Comparison of ENCODE assay signal across 8 mouse cellular contexts in the genomic region with DNA sequence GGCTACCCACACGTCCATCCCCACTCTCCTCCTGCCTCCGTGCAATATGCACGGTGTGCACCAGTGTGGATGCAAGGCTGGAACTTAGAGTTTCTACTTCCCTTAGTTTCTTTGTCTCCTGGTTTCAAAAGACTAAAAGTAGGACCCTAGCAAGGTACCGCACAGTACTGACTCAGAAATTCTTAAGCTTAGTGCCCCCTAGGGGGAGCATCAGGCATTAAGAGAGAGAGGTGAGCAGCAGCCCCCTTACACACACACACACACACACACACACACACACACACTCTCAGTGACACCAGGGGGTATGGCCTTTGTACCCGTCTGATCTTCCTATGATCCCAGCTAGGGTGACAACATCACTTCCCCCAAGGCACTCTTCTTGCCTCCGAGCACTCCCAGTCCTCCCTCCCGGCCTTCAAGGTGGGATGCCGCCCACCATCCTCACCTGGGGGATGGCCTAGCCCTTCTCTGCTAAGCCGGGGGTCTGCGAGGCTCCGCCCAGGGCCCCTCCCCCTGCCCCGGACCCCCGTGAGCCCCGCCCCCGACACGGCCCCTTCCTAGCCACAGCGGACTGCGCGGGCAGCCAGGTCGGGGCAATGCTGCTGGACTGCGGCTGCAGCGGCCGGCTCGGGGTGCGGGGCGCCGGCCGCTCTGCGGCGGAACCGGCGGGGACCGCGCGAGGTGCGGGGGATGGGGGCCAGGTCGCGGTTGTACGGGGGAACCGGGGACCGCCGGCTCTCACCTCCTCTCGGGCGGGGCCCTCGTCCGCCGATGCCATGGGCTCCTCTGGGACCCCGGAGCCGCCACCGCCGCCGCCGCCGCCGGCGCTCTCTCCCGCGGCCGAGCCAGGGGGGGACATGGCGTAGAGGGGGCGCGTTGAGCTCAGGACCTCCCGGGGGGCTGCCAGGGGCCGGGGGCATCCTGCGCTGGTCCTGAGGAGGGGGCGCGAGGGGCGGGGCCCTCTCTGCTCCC. TPM values are rescaled to one million over a fixed set of nuclear protein-coding genes. Genes with fewer than 3 reads are reported as not detected.
DNase-seq lines count a peak whose midpoint lies in the region; ATAC-seq and TF ChIP-seq lines count a peak whose summit lies in the region.

No protein-coding gene starts in this region.

- no peaks in the 10 kb centered on the region for H3K36me3 ChIP-seq in C2C12 (ENCODE audit: control insufficient read depth, insufficient read depth)
- H3K36me3 ChIP-seq in hindbrain, embryonic 12.5 days = peaks cover 20% of the 10 kb centered on the region
- H3K36me3 ChIP-seq in stomach, postnatal 0 days (ENCODE audit: control insufficient read depth, insufficient read depth, low read length) = no peaks in the 10 kb centered on the region

- 3% methylated on average over 58 of the region's 68 CpGs for WGBS in hindbrain, embryonic 12.5 days
- 3% methylated on average over 35 of the region's 68 CpGs for WGBS in stomach, postnatal 0 days

- no peaks in the 10 kb centered on the region for H3K79me2 ChIP-seq in C2C12 (ENCODE audit: control insufficient read depth, insufficient read depth)

- H3K4me3 ChIP-seq in C2C12 (ENCODE audit: insufficient read depth, poor library complexity, severe bottlenecking) = no peak overlapping the region
- H3K4me3 ChIP-seq in hindbrain, embryonic 12.5 days = peak overlapping the region; percentile 94
- peak overlapping the region; percentile 56 for H3K4me3 ChIP-seq in stomach, postnatal 0 days (ENCODE audit: low read depth, low read length)

- peaks cover 59% of the 10 kb centered on the region for H3K4me1 ChIP-seq in hindbrain, embryonic 12.5 days
- H3K4me1 ChIP-seq in stomach, postnatal 0 days (replicated peaks; ENCODE audit: control insufficient read depth, insufficient read depth) = no peaks in the 10 kb centered on the region

- peak overlapping the region; percentile 24 for H3ac ChIP-seq in C2C12 (ENCODE audit: control insufficient read depth, insufficient read length, low read depth)

- H3K27me3 ChIP-seq in C2C12 (ENCODE audit: control insufficient read depth, insufficient read depth, insufficient read length) = peaks cover 30% of the 10 kb centered on the region
- peaks cover 45% of the 10 kb centered on the region for H3K27me3 ChIP-seq in hindbrain, embryonic 12.5 days
- H3K27me3 ChIP-seq in stomach, postnatal 0 days (ENCODE audit: control insufficient read depth, insufficient read depth, low read length) = peaks cover 10% of the 10 kb centered on the region; the same call in 1 of the 2 replicates

- peak; percentile 9 for DNase-seq in gastrocnemius, postnatal 25 days
- DNase-seq in gastrocnemius, adult 8-10 months (ENCODE audit: low spot score in 2 of 2) = no peak
- peak; percentile 89 to 91 for DNase-seq in cerebellum, postnatal 10 days
- DNase-seq in stomach, postnatal 0 days (ENCODE audit: low spot score) = no peak
- no peak for DNase-seq in spleen, adult 18-20 months

- no peaks in the 10 kb centered on the region for H3K9me3 ChIP-seq in hindbrain, embryonic 12.5 days (replicated peaks)
- H3K9me3 ChIP-seq in stomach, postnatal 0 days (ENCODE audit: control insufficient read depth, low read length) = no peaks in the 10 kb centered on the region

- ATAC-seq in hindbrain, embryonic 12.5 days (ENCODE audit: low FRiP score) = peak; percentile 66
- ATAC-seq in megakaryocyte progenitor cell, adult 5-6 weeks (replicated peaks; ENCODE audit: poor library complexity) = peak; percentile 17; the same call in 1 of the 2 replicates
- ATAC-seq in stomach, postnatal 0 days (ENCODE audit: low FRiP score, low TSS enrichment) = no peak; the same call in 1 of the 2 replicates

- no peaks in the 10 kb centered on the region for H3K79me3 ChIP-seq in C2C12 (ENCODE audit: low read depth)

- TF ChIP-seq EP300 in stomach, postnatal 0 days (optimal IDR thresholded peaks at IDR 0.05) = no peak

- TF ChIP-seq CTCF in C2C12 (IDR thresholded peaks at IDR 0.05; ENCODE audit: control insufficient read depth, insufficient read depth, insufficient read length) = no peak
- peak; percentile 53 for TF ChIP-seq CTCF in stomach, postnatal 0 days (IDR thresholded peaks at IDR 0.05; ENCODE audit: low read depth)

- H3K9ac ChIP-seq in hindbrain, embryonic 12.5 days = peak overlapping the region; percentile 97
- H3K9ac ChIP-seq in stomach, postnatal 0 days (ENCODE audit: low read length) = peak overlapping the region; percentile 59

- H3K4me2 ChIP-seq in hindbrain, embryonic 12.5 days (replicated peaks) = peak overlapping the region; percentile 71
- peak overlapping the region; percentile 95 for H3K4me2 ChIP-seq in stomach, postnatal 0 days (replicated peaks; ENCODE audit: low read depth)

- H3K27ac ChIP-seq in hindbrain, embryonic 12.5 days = peak overlapping the region; percentile 96
- H3K27ac ChIP-seq in stomach, postnatal 0 days (replicated peaks) = no peak overlapping the region

TF ChIP-seq in C2C12, 6 proteins besides CTCF, POLR2A, EP300 and RAD21:
- TF ChIP-seq MYOG (IDR thresholded peaks at IDR 0.05; ENCODE audit: control insufficient read depth, extremely low read depth, insufficient read length) (no peak), USF1 (IDR thresholded peaks at IDR 0.05; ENCODE audit: low read depth) (no peak), FOSL1 (IDR thresholded peaks at IDR 0.05; ENCODE audit: insufficient read depth, low read length, poor library complexity, severe bottlenecking) (no peak)

RNA-seq across cellular contexts. Expression of a gene that starts 0.7 kb away (rescaled TPM):
- total RNA-seq in gastrocnemius, postnatal 25 days (2021) = not detected
- not detected for total RNA-seq in gastrocnemius, adult 8-10 months (2022)
- polyA plus RNA-seq in C2C12 (2012; fragmentation: generic; extraction: Trizol) = 1.2 TPM
- 12.3 and 13.0 TPM in 2 replicates for polyA plus RNA-seq in hindbrain, embryonic 12.5 days (2016; fragmentation: Nextera tagmentation; extraction: Ambion mirVana)
- total RNA-seq in megakaryocyte progenitor cell, adult 5-6 weeks (2015) = 0.12 TPM in 1 of 2 replicates, not detected in the other
- total RNA-seq in megakaryocyte progenitor cell, adult 5-6 weeks (2017) = 0.12 TPM in 1 of 2 replicates, not detected in the other
- 0.41 and 0.63 TPM in 2 replicates for polyA plus RNA-seq in stomach, postnatal 0 days (2015; fragmentation: Nextera tagmentation; extraction: Ambion mirVana)

RNA-seq across cellular contexts. Expression of a gene that starts 6.7 kb away (rescaled TPM):
- under 1 TPM; 0.48 to 0.69 TPM for total RNA-seq in gastrocnemius, postnatal 25 days (2021)
- total RNA-seq in gastrocnemius, adult 8-10 months (2022) = under 1 TPM; 0.27 to 0.56 (median 0.34) TPM
- polyA plus RNA-seq in C2C12 (2012; fragmentation: generic; extraction: Trizol) = 5.3 TPM
- polyA plus RNA-seq in hindbrain, embryonic 12.5 days (2016; fragmentation: Nextera tagmentation; extraction: Ambion mirVana) = 7.0 and 7.7 TPM in 2 replicates
- total RNA-seq in megakaryocyte progenitor cell, adult 5-6 weeks (2015) = 5.7 and 7.0 TPM in 2 replicates
- total RNA-seq in megakaryocyte progenitor cell, adult 5-6 weeks (2017) = 5.1 and 9.5 TPM in 2 replicates
- polyA plus RNA-seq in stomach, postnatal 0 days (2015; fragmentation: Nextera tagmentation; extraction: Ambion mirVana) = 1.6 and 2.0 TPM in 2 replicates

RNA-seq across cellular contexts. Expression of a gene that starts 14.8 kb away (rescaled TPM):
- total RNA-seq in gastrocnemius, postnatal 25 days (2021) = 10 to 100 TPM; 17.5 to 21.5 TPM
- 10 to 100 TPM; 17.2 to 22.9 (median 19.8) TPM for total RNA-seq in gastrocnemius, adult 8-10 months (2022)
- polyA plus RNA-seq in C2C12 (2012; fragmentation: generic; extraction: Trizol) = 131 TPM
- polyA plus RNA-seq in hindbrain, embryonic 12.5 days (2016; fragmentation: Nextera tagmentation; extraction: Ambion mirVana) = 90.6 and 92.4 TPM in 2 replicates
- 80.2 and 85.9 TPM in 2 replicates for total RNA-seq in megakaryocyte progenitor cell, adult 5-6 weeks (2015)
- total RNA-seq in megakaryocyte progenitor cell, adult 5-6 weeks (2017) = 84.9 and 120 TPM in 2 replicates
- polyA plus RNA-seq in stomach, postnatal 0 days (2015; fragmentation: Nextera tagmentation; extraction: Ambion mirVana) = 72.7 and 76.8 TPM in 2 replicates

RNA-seq across cellular contexts. Expression of a gene that starts 24.2 kb away (rescaled TPM):
- total RNA-seq in gastrocnemius, postnatal 25 days (2021) = 100 to 1,000 TPM; 839 to 859 TPM
- 1,000 to 10,000 TPM; 1,140 to 1,362 (median 1,203) TPM for total RNA-seq in gastrocnemius, adult 8-10 months (2022)
- polyA plus RNA-seq in C2C12 (2012; fragmentation: generic; extraction: Trizol) = 2,021 TPM
- polyA plus RNA-seq in hindbrain, embryonic 12.5 days (2016; fragmentation: Nextera tagmentation; extraction: Ambion mirVana) = 1,350 and 1,487 TPM in 2 replicates
- total RNA-seq in megakaryocyte progenitor cell, adult 5-6 weeks (2015) = 1,239 and 1,324 TPM in 2 replicates
- 2,380 and 2,713 TPM in 2 replicates for total RNA-seq in megakaryocyte progenitor cell, adult 5-6 weeks (2017)
- polyA plus RNA-seq in stomach, postnatal 0 days (2015; fragmentation: Nextera tagmentation; extraction: Ambion mirVana) = 715 and 750 TPM in 2 replicates

RNA-seq across cellular contexts. Expression of a gene that starts 25.6 kb away (rescaled TPM):
- not detected for total RNA-seq in gastrocnemius, postnatal 25 days (2021)
- not detected for total RNA-seq in gastrocnemius, adult 8-10 months (2022)
- polyA plus RNA-seq in C2C12 (2012; fragmentation: generic; extraction: Trizol) = not detected
- polyA plus RNA-seq in hindbrain, embryonic 12.5 days (2016; fragmentation: Nextera tagmentation; extraction: Ambion mirVana) = 2.3 and 3.2 TPM in 2 replicates
- total RNA-seq in megakaryocyte progenitor cell, adult 5-6 weeks (2015) = not detected in 2 replicates
- total RNA-seq in megakaryocyte progenitor cell, adult 5-6 weeks (2017) = not detected in 2 replicates
- 0.04 and 0.13 TPM in 2 replicates for polyA plus RNA-seq in stomach, postnatal 0 days (2015; fragmentation: Nextera tagmentation; extraction: Ambion mirVana)

Comparison
In these comparisons a context has a peak if more than half of its experiments do, and no peak if none do; other contexts are left out.
1. DNase-seq: peak in gastrocnemius, postnatal 25 days (single experiment) and cerebellum, postnatal 10 days (2 of 2); none in gastrocnemius, adult 8-10 months (0 of 2), stomach, postnatal 0 days (single experiment) and spleen, adult 18-20 months (0 of 2).